Comparison of ENCODE assay signal across 36 mouse cellular contexts in the genomic region with DNA sequence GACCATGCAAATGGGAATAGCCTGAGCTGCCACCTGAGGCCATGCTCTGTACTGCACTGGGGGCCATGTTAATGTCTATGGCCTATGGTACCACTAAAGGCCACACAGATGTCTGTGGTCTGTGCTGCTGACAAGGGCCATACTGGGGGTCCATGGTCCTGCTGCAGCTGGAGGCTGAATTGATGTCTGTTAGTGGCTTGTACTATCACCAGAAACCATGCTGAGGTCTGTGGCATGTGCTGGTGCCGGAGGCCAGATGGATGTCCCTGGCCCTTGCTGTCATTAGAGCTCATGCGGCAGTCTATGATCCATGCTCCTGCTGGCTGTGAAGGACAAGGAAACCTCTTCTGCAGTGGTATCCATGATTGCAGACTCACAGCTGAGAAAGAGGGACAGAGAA. TPM values are rescaled to one million over a fixed set of nuclear protein-coding genes. Genes with fewer than 3 reads are reported as not detected.
DNase-seq lines count a peak whose midpoint lies in the region; ATAC-seq and TF ChIP-seq lines count a peak whose summit lies in the region.
"Had no signal": no experiment of that assay in that cellular context is flagged by ENCODE, and none has a peak within 500 bp of the region (broad histone marks: within the 10 kb centered on the region; RNA-seq: fewer than 3 reads in every experiment).

No protein-coding gene starts in this region.

- no peak overlapping the region for H3K4me3 ChIP-seq in cerebellum, adult 2 months (replicated peaks; ENCODE audit: insufficient read depth, low read depth, low read length)
- H3K4me3 ChIP-seq: erythroblast, embryonic 14.5 days; kidney, embryonic 15.5 days; left cerebral cortex, adult 2 months; liver, embryonic 12.5 days had no signal

- intact Hi-C loops in left cerebral cortex, postnatal 4 days (cut with DNase I): no loop called here
- intact Hi-C loops in left cerebral cortex, postnatal 36 days (cut with DNase I): no loop called here

- TF ChIP-seq POLR2A in cerebellum, adult 2 months (IDR thresholded peaks at IDR 0.05; ENCODE audit: borderline replicate concordance, insufficient read depth, low read length): no peak

- no peak overlapping the region for H3K27ac ChIP-seq in cerebellum, adult 2 months (ENCODE audit: insufficient read depth, low read length)
- H3K27ac ChIP-seq: hindbrain, embryonic 14.5 days; kidney, embryonic 15.5 days; left cerebral cortex, adult 2 months; liver, embryonic 12.5 days had no signal

- TF ChIP-seq CTCF in cerebellum, adult 2 months (IDR thresholded peaks at IDR 0.05; ENCODE audit: borderline replicate concordance, insufficient read depth, low read depth, low read length): no peak

- peak; percentile 46 to 51 for DNase-seq in cerebellum, adult 2 months
- DNase-seq in left cerebral cortex, postnatal 4 days: peak; percentile 32
- DNase-seq in left cerebral cortex, postnatal 36 days (ENCODE audit: low spot score in 2 of 2): no peak
- peak; percentile 62 to 70 for DNase-seq in cerebellum, postnatal 10 days
- peak; percentile 11 for DNase-seq in mesoderm, embryonic 11.5 days (ENCODE audit: low read depth, low spot score)
- no peak for DNase-seq in heart, adult 9 months (ENCODE audit: low spot score in 2 of 2)
- DNase-seq: adrenal gland, postnatal 10 days; heart, postnatal 14 days; kidney, adult 18-20 months; kidney, postnatal 25 days; liver, postnatal 0 days; lung, postnatal 36 days; thymus, adult 2 months; thymus, postnatal 36 days had no signal

- ATAC-seq in cerebellum, adult (ENCODE audit: insufficient number of reproducible peaks, low FRiP score, low TSS enrichment): no peak
- ATAC-seq: forebrain, embryonic 16.5 days; liver, embryonic 12.5 days; liver, postnatal 0 days; midbrain, embryonic 16.5 days; Patski had no signal

- WGBS in cerebellum, adult 2 months: 37% methylated on average over 2 of the region's 2 CpGs

- no peaks in the 10 kb centered on the region for H3K27me3 ChIP-seq in cerebellum, adult 2 months (ENCODE audit: control insufficient read depth, insufficient read depth, low read length)
- H3K27me3 ChIP-seq: kidney, embryonic 15.5 days had no signal

- peaks cover 53% of the 10 kb centered on the region for H3K4me1 ChIP-seq in cerebellum, adult 2 months (ENCODE audit: control insufficient read depth, insufficient read depth, low read length)
- H3K4me1 ChIP-seq: liver, embryonic 12.5 days had no signal

RNA-seq across cellular contexts. Expression of a gene that starts 42.8 kb away (rescaled TPM):
- polyA plus RNA-seq in cerebellum, adult 2 months (2012; rRNA removed): 0.06 TPM in 1 of 2 replicates, not detected in the other
- not detected for total RNA-seq in left cerebral cortex, postnatal 4 days (2021)
- total RNA-seq in left cerebral cortex, postnatal 36 days (2021): under 1 TPM in 1 of 2 experiments, not detected in 1; 0.17 TPM
- total RNA-seq: adrenal gland, postnatal 10 days; common myeloid progenitor, adult 5-6 weeks; gastrocnemius, adult 8-10 months; heart, adult 8-10 months; heart, postnatal 14 days; layer of hippocampus, adult 18-20 months; left cerebral cortex, adult 2 months; megakaryocyte-erythroid progenitor cell, adult 5-6 weeks; MEL; neutrophil, adult 5-6 weeks had no signal
- polyA plus RNA-seq: embryonic facial prominence, embryonic 14.5 days; erythroblast, embryonic 14.5 days; gonadal fat pad, adult 2 months; heart, embryonic 14.5 days; intestine, embryonic 14.5 days; kidney, embryonic 15.5 days; limb, embryonic 14.5 days; liver, embryonic 12.5 days; liver, postnatal 0 days; lung, embryonic 16.5 days; Patski had no signal

Comparison
In these comparisons a context has a peak if more than half of its experiments do, and no peak if none do; other contexts are left out.
1. DNase-seq: peak in cerebellum, adult 2 months (2 of 2), left cerebral cortex, postnatal 4 days (single experiment), cerebellum, postnatal 10 days (2 of 2) and mesoderm, embryonic 11.5 days (single experiment); none in left cerebral cortex, postnatal 36 days (0 of 2) and heart, adult 9 months (0 of 2).